Mouse (Mus musculus): ENCODE measurements at regions not wholly inside any gene's neighbourhood (a gene's known extent, or its start where the extent isn't known, plus 50 kb on each side); places are given as distances from the start of the nearest gene placed in this dataset.
A peak's percentile ranks its signal among the peaks of the same experiment; 100 is the strongest.

- Histone ChIP-seq H3K27me3 (ENCODE audit: control insufficient read depth, insufficient read depth, insufficient read length) (no peaks in the 10 kb centered on the region), H3K79me3 (ENCODE audit: low read depth) (no peaks in the 10 kb centered on the region), H3K79me2 (ENCODE audit: control insufficient read depth, insufficient read depth) (no peaks in the 10 kb centered on the region), H3K36me3 (ENCODE audit: control insufficient read depth, insufficient read depth) (no peaks in the 10 kb centered on the region), H3ac (ENCODE audit: control insufficient read depth, insufficient read length, low read depth) (no peak overlapping the region), H3K4me3 (ENCODE audit: insufficient read depth, poor library complexity, severe bottlenecking) (no peak overlapping the region)
- TF ChIP-seq MYOG (IDR thresholded peaks at IDR 0.05; ENCODE audit: control insufficient read depth, extremely low read depth, insufficient read length) (no peak), USF1 (IDR thresholded peaks at IDR 0.05; ENCODE audit: low read depth) (no peak), FOSL1 (IDR thresholded peaks at IDR 0.05; ENCODE audit: insufficient read depth, low read length, poor library complexity, severe bottlenecking) (no peak), MYOD1 (IDR thresholded peaks at IDR 0.05; ENCODE audit: control insufficient read depth, insufficient read length, low read depth) (no peak), MAX (IDR thresholded peaks at IDR 0.05) (no peak), CEBPB (IDR thresholded peaks at IDR 0.05; ENCODE audit: low read depth) (no peak), CTCF (IDR thresholded peaks at IDR 0.05; ENCODE audit: control insufficient read depth, insufficient read depth, insufficient read length) (no peak)
These were observed 242.8 kb upstream of the Irx3 start for GRCm38 (mm10) chr8:92044695-92045094.

- no peak overlapping the region for H3K4me3 ChIP-seq (ENCODE audit: insufficient read depth, poor library complexity, severe bottlenecking)
- no peaks in the 10 kb centered on the region for H3K79me3 ChIP-seq (ENCODE audit: low read depth)
- no peak for TF ChIP-seq FOSL1 (IDR thresholded peaks at IDR 0.05; ENCODE audit: insufficient read depth, low read length, poor library complexity, severe bottlenecking)
- no peak for TF ChIP-seq CEBPB (IDR thresholded peaks at IDR 0.05; ENCODE audit: low read depth)
- no peak for TF ChIP-seq MYOG (IDR thresholded peaks at IDR 0.05; ENCODE audit: control insufficient read depth, extremely low read depth, insufficient read length)
- no peak for TF ChIP-seq CTCF (IDR thresholded peaks at IDR 0.05; ENCODE audit: control insufficient read depth, insufficient read depth, insufficient read length)
- no peak for TF ChIP-seq USF1 (IDR thresholded peaks at IDR 0.05; ENCODE audit: low read depth)
- TF ChIP-seq MAX (IDR thresholded peaks at IDR 0.05), result no peak
- no peak for TF ChIP-seq MYOD1 (IDR thresholded peaks at IDR 0.05; ENCODE audit: control insufficient read depth, insufficient read length, low read depth)
- H3ac ChIP-seq (ENCODE audit: control insufficient read depth, insufficient read length, low read depth), result no peak overlapping the region
- no peaks in the 10 kb centered on the region for H3K36me3 ChIP-seq (ENCODE audit: control insufficient read depth, insufficient read depth)
- H3K27me3 ChIP-seq (ENCODE audit: control insufficient read depth, insufficient read depth, insufficient read length), result no peaks in the 10 kb centered on the region
- no peaks in the 10 kb centered on the region for H3K79me2 ChIP-seq (ENCODE audit: control insufficient read depth, insufficient read depth)
These were observed 241.1 kb upstream of the Irx3 start for GRCm38 (mm10) chr8:92042951-92043350.

- no peak for TF ChIP-seq FOSL1 (IDR thresholded peaks at IDR 0.05; ENCODE audit: insufficient read depth, low read length, poor library complexity, severe bottlenecking)
- TF ChIP-seq CTCF (IDR thresholded peaks at IDR 0.05; ENCODE audit: control insufficient read depth, insufficient read depth, insufficient read length), result no peak
- TF ChIP-seq MAX (IDR thresholded peaks at IDR 0.05), result no peak
- no peak for TF ChIP-seq CEBPB (IDR thresholded peaks at IDR 0.05; ENCODE audit: low read depth)
- no peak for TF ChIP-seq USF1 (IDR thresholded peaks at IDR 0.05; ENCODE audit: low read depth)
- Histone ChIP-seq H3K36me3 (ENCODE audit: control insufficient read depth, insufficient read depth) (no peaks in the 10 kb centered on the region), H3K79me3 (ENCODE audit: low read depth) (no peaks in the 10 kb centered on the region), H3K79me2 (ENCODE audit: control insufficient read depth, insufficient read depth) (no peaks in the 10 kb centered on the region), H3K4me3 (ENCODE audit: insufficient read depth, poor library complexity, severe bottlenecking) (no peak overlapping the region), H3K27me3 (ENCODE audit: control insufficient read depth, insufficient read depth, insufficient read length) (no peaks in the 10 kb centered on the region), H3ac (ENCODE audit: control insufficient read depth, insufficient read length, low read depth) (no peak overlapping the region)
These were observed 228.1 kb upstream of the Irx3 start for GRCm38 (mm10) chr8:92029954-92030353.

GRCm38 (mm10) chr8:92029516-92029915 lies 227.6 kb upstream of the Irx3 start:
- H3K79me2 ChIP-seq (ENCODE audit: control insufficient read depth, insufficient read depth), result no peaks in the 10 kb centered on the region
- TF ChIP-seq MYOD1 (IDR thresholded peaks at IDR 0.05; ENCODE audit: control insufficient read depth, insufficient read length, low read depth) (no peak), CTCF (IDR thresholded peaks at IDR 0.05; ENCODE audit: control insufficient read depth, insufficient read depth, insufficient read length) (no peak), MAX (IDR thresholded peaks at IDR 0.05) (no peak), MYOG (IDR thresholded peaks at IDR 0.05; ENCODE audit: control insufficient read depth, extremely low read depth, insufficient read length) (no peak), USF1 (IDR thresholded peaks at IDR 0.05; ENCODE audit: low read depth) (no peak), FOSL1 (IDR thresholded peaks at IDR 0.05; ENCODE audit: insufficient read depth, low read length, poor library complexity, severe bottlenecking) (no peak), CEBPB (IDR thresholded peaks at IDR 0.05; ENCODE audit: low read depth) (no peak)
- H3K79me3 ChIP-seq (ENCODE audit: low read depth), result no peaks in the 10 kb centered on the region
- no peak overlapping the region for H3ac ChIP-seq (ENCODE audit: control insufficient read depth, insufficient read length, low read depth)
- H3K36me3 ChIP-seq (ENCODE audit: control insufficient read depth, insufficient read depth), result no peaks in the 10 kb centered on the region
- no peak overlapping the region for H3K4me3 ChIP-seq (ENCODE audit: insufficient read depth, poor library complexity, severe bottlenecking)
- no peaks in the 10 kb centered on the region for H3K27me3 ChIP-seq (ENCODE audit: control insufficient read depth, insufficient read depth, insufficient read length)

GRCm38 (mm10) chr8:92028308-92028707 lies 226.4 kb upstream of the Irx3 start:
- no peaks in the 10 kb centered on the region for H3K36me3 ChIP-seq (ENCODE audit: control insufficient read depth, insufficient read depth)
- H3K27me3 ChIP-seq (ENCODE audit: control insufficient read depth, insufficient read depth, insufficient read length), result no peaks in the 10 kb centered on the region
- no peak overlapping the region for H3ac ChIP-seq (ENCODE audit: control insufficient read depth, insufficient read length, low read depth)
- H3K79me2 ChIP-seq (ENCODE audit: control insufficient read depth, insufficient read depth), result no peaks in the 10 kb centered on the region
- H3K4me3 ChIP-seq (ENCODE audit: insufficient read depth, poor library complexity, severe bottlenecking), result no peak overlapping the region
- H3K79me3 ChIP-seq (ENCODE audit: low read depth), result no peaks in the 10 kb centered on the region
- TF ChIP-seq MYOD1 (IDR thresholded peaks at IDR 0.05; ENCODE audit: control insufficient read depth, insufficient read length, low read depth), result no peak
- no peak for TF ChIP-seq CTCF (IDR thresholded peaks at IDR 0.05; ENCODE audit: control insufficient read depth, insufficient read depth, insufficient read length)
- TF ChIP-seq MAX (IDR thresholded peaks at IDR 0.05), result no peak
- TF ChIP-seq FOSL1 (IDR thresholded peaks at IDR 0.05; ENCODE audit: insufficient read depth, low read length, poor library complexity, severe bottlenecking), result no peak
- no peak for TF ChIP-seq MYOG (IDR thresholded peaks at IDR 0.05; ENCODE audit: control insufficient read depth, extremely low read depth, insufficient read length)
- TF ChIP-seq CEBPB (IDR thresholded peaks at IDR 0.05; ENCODE audit: low read depth), result no peak
- no peak for TF ChIP-seq USF1 (IDR thresholded peaks at IDR 0.05; ENCODE audit: low read depth)

GRCm38 (mm10) chr8:92024133-92024532 lies 222.3 kb upstream of the Irx3 start:
- Histone ChIP-seq H3K79me3 (ENCODE audit: low read depth) (no peaks in the 10 kb centered on the region), H3K27me3 (ENCODE audit: control insufficient read depth, insufficient read depth, insufficient read length) (no peaks in the 10 kb centered on the region)
- TF ChIP-seq CTCF (IDR thresholded peaks at IDR 0.05; ENCODE audit: control insufficient read depth, insufficient read depth, insufficient read length) (no peak), CEBPB (IDR thresholded peaks at IDR 0.05; ENCODE audit: low read depth) (no peak), USF1 (IDR thresholded peaks at IDR 0.05; ENCODE audit: low read depth) (no peak), MAX (IDR thresholded peaks at IDR 0.05) (no peak), MYOG (IDR thresholded peaks at IDR 0.05; ENCODE audit: control insufficient read depth, extremely low read depth, insufficient read length) (no peak), MYOD1 (IDR thresholded peaks at IDR 0.05; ENCODE audit: control insufficient read depth, insufficient read length, low read depth) (no peak), FOSL1 (IDR thresholded peaks at IDR 0.05; ENCODE audit: insufficient read depth, low read length, poor library complexity, severe bottlenecking) (no peak)

More at GRCm38 (mm10) chr8:92024133-92024532, 222.3 kb upstream of the Irx3 start:
- no peaks in the 10 kb centered on the region for H3K36me3 ChIP-seq (ENCODE audit: control insufficient read depth, insufficient read depth)
- H3K79me2 ChIP-seq (ENCODE audit: control insufficient read depth, insufficient read depth), result no peaks in the 10 kb centered on the region
- H3K4me3 ChIP-seq (ENCODE audit: insufficient read depth, poor library complexity, severe bottlenecking), result no peak overlapping the region
- H3ac ChIP-seq (ENCODE audit: control insufficient read depth, insufficient read length, low read depth), result peak overlapping the region; percentile 24

Measured in C2C12 (cell line).